Mouse (Mus musculus) heart, embryonic 14.5 days (tissue): ENCODE results near the gene Pnpo. TPM values are rescaled to one million over a fixed set of nuclear protein-coding genes. Genes with fewer than 3 reads are reported as not detected.

Experiments used
- ATAC-seq: fragments of 200-750 bp; cut with Nextera tagmentation; 2 replicates; pipeline ENCODE4 v1.8.0; 2017; ENCODE audit warnings: low read depth, moderate TSS enrichment; ENCODE audit not compliant: insufficient number of reproducible peaks, insufficient read depth, low FRiP score
- H3K27ac ChIP-seq, 2 experiments: fragments of 200-500 bp in 1 of 2; fragments of 300-500 bp in 1 of 2; sonication (generic) in 1 of 2; replicated peaks in 1 of 2; 2 replicates each; pipeline ENCODE4 v1.5.1; 2012 to 2014; ENCODE audit warnings: low read depth in 2 of 2, low read length in 2 of 2, control low read depth in 1 of 2, mild to moderate bottlenecking in 1 of 2, mixed read lengths in 1 of 2; ENCODE audit not compliant: control insufficient read depth in 1 of 2, insufficient read depth in 1 of 2
- H3K27me3 ChIP-seq: fragments of 300-500 bp; sonication (generic); 2 replicates; pipeline ENCODE4 v1.6.1; 2014; ENCODE audit warnings: mild to moderate bottlenecking, low read length, control low read depth; ENCODE audit not compliant: control insufficient read depth, insufficient read depth
- H3K36me3 ChIP-seq: fragments of 300-500 bp; sonication (generic); 2 replicates; pipeline ENCODE4 v1.6.1; 2014; ENCODE audit warnings: mild to moderate bottlenecking, control low read depth, low read length, mixed read lengths; ENCODE audit not compliant: control insufficient read depth, insufficient read depth
- H3K4me1 ChIP-seq, 2 experiments: fragments of 200-500 bp in 1 of 2; fragments of 300-500 bp in 1 of 2; sonication (generic) in 1 of 2; 2 replicates each; pipeline ENCODE4 v1.6.1; 2012 to 2014; ENCODE audit warnings: low read length in 2 of 2, control low read depth in 1 of 2, mixed read lengths in 1 of 2; ENCODE audit not compliant: control insufficient read depth in 2 of 2, insufficient read depth in 2 of 2
- H3K4me2 ChIP-seq: fragments of 300-500 bp; sonication (generic); 2 replicates; pipeline ENCODE4 v1.6.1; 2014; ENCODE audit warnings: mild to moderate bottlenecking, low read length
- H3K4me3 ChIP-seq, 2 experiments: fragments of 200-500 bp in 1 of 2; fragments of 300-500 bp in 1 of 2; sonication (generic) in 1 of 2; 2 replicates each; pipeline ENCODE4 v1.5.1; 2012 to 2014; ENCODE audit warnings: low read length in 2 of 2, mild to moderate bottlenecking in 2 of 2, control low read depth in 1 of 2, low read depth in 1 of 2, moderate library complexity in 1 of 2; ENCODE audit not compliant: control insufficient read depth in 1 of 2, insufficient read depth in 1 of 2
- H3K9ac ChIP-seq: fragments of 300-500 bp; sonication (generic); 2 replicates; pipeline ENCODE4 v1.6.1; 2014; ENCODE audit warnings: mild to moderate bottlenecking, low read length
- H3K9me3 ChIP-seq: fragments of 300-500 bp; sonication (generic); 2 replicates; pipeline ENCODE4 v1.6.1; 2016; ENCODE audit warnings: low read length, control low read depth; ENCODE audit not compliant: control insufficient read depth
- WGBS: fragments of 180-500 bp; shearing (Covaris S2); extraction: QIAGEN DNeasy Blood & Tissue Kit; methylation state at CpG from one replicate; pipeline ENCODE4 v1.1.7; 2014; 5-methylcytosine and 5-hydroxymethylcytosine counted together
- polyA plus RNA-seq: library from polyadenylated mRNA; unstranded; fragments of >200 nt; fragmentation: Nextera tagmentation; extraction: Ambion mirVana; gene quantifications from 2 replicates; pipeline ENCODE4 v1.2.1, GENCODE M21; 2014

Gene Pnpo
- polyA plus RNA-seq, 1 experiment from 2014 or later = 32.3 TPM

GRCm38 (mm10) chr11:96912682-96913081 lies 31.1 kb downstream of the Pnpo start:
- H3K27ac ChIP-seq = no peak overlapping the region
- ATAC-seq = no peak
- H3K4me1 ChIP-seq = peaks cover 0 to 9% of the 10 kb centered on the region in 2 experiments; a peak in 3 of 4 replicates
- H3K4me3 ChIP-seq = no peak overlapping the region
- 79% methylated on average over 11 of the region's 11 CpGs for WGBS
- peaks cover 39% of the 10 kb centered on the region for H3K36me3 ChIP-seq
- no peaks in the 10 kb centered on the region for H3K9me3 ChIP-seq
- no peak overlapping the region for H3K4me2 ChIP-seq
- no peaks in the 10 kb centered on the region for H3K27me3 ChIP-seq
- no peak overlapping the region for H3K9ac ChIP-seq

GRCm38 (mm10) chr11:96910003-96910402 lies 33.8 kb downstream of the Pnpo start:
- Histone ChIP-seq H3K9me3 (no peaks in the 10 kb centered on the region), H3K27ac (no peak overlapping the region), H3K9ac (no peak overlapping the region), H3K4me2 (no peak overlapping the region), H3K4me1 (peaks cover 14 to 19% of the 10 kb centered on the region in 2 experiments), H3K27me3 (no peaks in the 10 kb centered on the region), H3K36me3 (peaks cover 44% of the 10 kb centered on the region), H3K4me3 (no peak overlapping the region)
- 25% methylated on average over 7 of the region's 7 CpGs for WGBS
- ATAC-seq = 0 out of 2 replicates have a peak, but pooled peaks have one; percentile 37

- H3K4me3 ChIP-seq = no peak overlapping the region
- peaks cover 44% of the 10 kb centered on the region for H3K36me3 ChIP-seq
- ATAC-seq = no peak
- H3K4me1 ChIP-seq = peaks cover 14 to 18% of the 10 kb centered on the region in 2 experiments
- H3K27ac ChIP-seq = no peak overlapping the region
- H3K27me3 ChIP-seq = no peaks in the 10 kb centered on the region
- WGBS = 90% methylated on average over 12 of the region's 12 CpGs
- H3K9me3 ChIP-seq = no peaks in the 10 kb centered on the region
- no peak overlapping the region for H3K4me2 ChIP-seq
- H3K9ac ChIP-seq = no peak overlapping the region
Observed at GRCm38 (mm10) chr11:96908594-96908993, 35.2 kb downstream of the Pnpo start.

- no peaks in the 10 kb centered on the region for H3K27me3 ChIP-seq
- no peak overlapping the region for H3K4me3 ChIP-seq
- no peak overlapping the region for H3K9ac ChIP-seq
- peaks cover 21 to 28% of the 10 kb centered on the region in 2 experiments for H3K4me1 ChIP-seq
- no peak for ATAC-seq
- WGBS = 11% methylated on average over 15 of the region's 15 CpGs
- no peaks in the 10 kb centered on the region for H3K9me3 ChIP-seq
- peak overlapping the region; percentile 11; the same call in 1 of the 2 replicates for H3K4me2 ChIP-seq
- H3K36me3 ChIP-seq = peaks cover 35% of the 10 kb centered on the region
- H3K27ac ChIP-seq = peak overlapping the region in 1 of 2 experiments; percentile 0; a peak in 2 of 4 replicates
Observed at GRCm38 (mm10) chr11:96906431-96907161, 37.2 kb downstream of the Pnpo start.

GRCm38 (mm10) chr11:96902639-96903635 lies 40.8 kb downstream of the Pnpo start:
- Histone ChIP-seq H3K9me3 (no peaks in the 10 kb centered on the region), H3K4me2 (no peak overlapping the region), H3K9ac (peak overlapping the region; percentile 48; the same call in 1 of the 2 replicates), H3K36me3 (peaks cover 8% of the 10 kb centered on the region), H3K27me3 (no peaks in the 10 kb centered on the region), H3K4me1 (peaks cover 21 to 28% of the 10 kb centered on the region in 2 experiments), H3K4me3 (no peak overlapping the region), H3K27ac (peak overlapping the region in 1 of 2 experiments; percentile 41; a peak in 1 of 4 replicates)
- ATAC-seq = no peak
- 36% methylated on average over 16 of the region's 16 CpGs for WGBS

GRCm38 (mm10) chr11:96901332-96901731 lies 42.5 kb downstream of the Pnpo start:
- 39% methylated on average over 9 of the region's 9 CpGs for WGBS

More at GRCm38 (mm10) chr11:96901332-96901731, 42.5 kb downstream of the Pnpo start:
- H3K4me2 ChIP-seq = no peak overlapping the region
- H3K9me3 ChIP-seq = no peaks in the 10 kb centered on the region
- no peak overlapping the region for H3K9ac ChIP-seq
- ATAC-seq = no peak
- no peak overlapping the region for H3K4me3 ChIP-seq
- H3K4me1 ChIP-seq = peaks cover 10 to 16% of the 10 kb centered on the region in 2 experiments; a peak in 3 of 4 replicates
- H3K27ac ChIP-seq = no peak overlapping the region
- no peaks in the 10 kb centered on the region for H3K36me3 ChIP-seq
- no peaks in the 10 kb centered on the region for H3K27me3 ChIP-seq
